Mouse (Mus musculus): ENCODE data around the gene Rnf224.

Rnf224 gene

GRCm38 (mm10) chr2:25194006-25194405, 42.6 kb downstream of the Rnf224 start:
- no peak for DNase-seq

- DNase-seq, result peak; percentile 83
Measured at GRCm38 (mm10) chr2:25193330-25193770, 43.2 kb downstream of the Rnf224 start.

GRCm38 (mm10) chr2:25187841-25188240, 48.7 kb downstream of the Rnf224 start:
- DNase-seq, result no peak

- DNase-seq, result no peak
Measured at GRCm38 (mm10) chr2:25186575-25186930, 50.0 kb downstream of the Rnf224 start.

GRCm38 (mm10) chr2:25185625-25186574, 50.7 kb downstream of the Rnf224 start:
- no peak for DNase-seq

GRCm38 (mm10) chr2:25184496-25184895, 52.1 kb downstream of the Rnf224 start:
- no peak for DNase-seq

Measured in cerebellum, adult 11-12 months (tissue).